Mouse (Mus musculus) cerebellum, postnatal 25 days (tissue): ENCODE measurements around the gene Krt36.

Source experiments
- DNase-seq, 2 experiments: peaks; one replicate each; pipeline ENCODE4 v3.0.0; 2021; ENCODE audit warnings: mixed read lengths in 2 of 2

Krt36 gene

GRCm38 (mm10) chr11:100087861-100088260, 17.6 kb downstream of the Krt36 start, which contains the start of gene Krt32:
Krt32 (minus strand) TSS chr11:100088226.
- no peak for DNase-seq

DNA sequence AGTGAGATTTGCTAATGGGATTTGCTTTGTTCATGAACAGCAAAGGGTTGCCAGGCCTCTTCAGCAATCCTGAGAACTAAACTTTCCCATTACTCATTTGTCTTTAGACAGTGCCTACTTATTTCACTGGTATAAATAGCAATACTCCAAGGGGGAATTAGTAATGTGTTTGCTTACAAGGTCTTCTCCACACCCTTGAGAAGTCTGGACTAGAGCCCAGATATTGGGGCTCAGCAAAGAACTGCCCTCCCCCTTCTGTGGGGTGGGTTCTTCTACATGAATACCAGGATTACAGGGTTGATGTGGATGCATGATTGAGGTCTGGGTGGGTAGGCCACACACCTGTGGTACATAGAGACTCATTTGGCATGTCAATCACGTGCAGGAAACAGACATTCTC, 31.6 kb downstream of the Krt36 start:
- no peak for DNase-seq

- DNase-seq, result no peak
These were observed 38.0 kb downstream of the Krt36 start for GRCm38 (mm10) chr11:100067293-100068036.

GRCm38 (mm10) chr11:100066236-100067010, 39.0 kb downstream of the Krt36 start:
- peak; percentile 15 to 35 for DNase-seq

DNA sequence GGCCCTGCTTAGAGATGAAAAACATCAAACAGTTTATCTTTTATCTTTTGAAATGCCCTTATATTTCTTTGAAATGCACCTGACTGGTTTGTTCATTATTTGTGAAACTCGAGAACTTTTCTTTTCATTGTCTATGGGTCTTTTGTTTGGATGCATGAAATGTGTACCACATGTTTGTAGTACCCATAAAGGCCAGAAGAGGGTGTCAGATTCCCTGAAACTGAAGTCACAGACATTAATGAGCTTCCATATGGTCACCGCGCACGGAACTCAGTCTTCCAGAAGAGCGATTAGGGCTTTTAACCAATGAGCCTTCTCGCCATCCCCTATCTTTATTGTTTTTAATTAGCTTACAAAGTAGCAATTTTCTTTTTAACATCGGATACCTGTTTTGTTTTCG, 46.6 kb downstream of the Krt36 start:
- DNase-seq, result no peak

DNA sequence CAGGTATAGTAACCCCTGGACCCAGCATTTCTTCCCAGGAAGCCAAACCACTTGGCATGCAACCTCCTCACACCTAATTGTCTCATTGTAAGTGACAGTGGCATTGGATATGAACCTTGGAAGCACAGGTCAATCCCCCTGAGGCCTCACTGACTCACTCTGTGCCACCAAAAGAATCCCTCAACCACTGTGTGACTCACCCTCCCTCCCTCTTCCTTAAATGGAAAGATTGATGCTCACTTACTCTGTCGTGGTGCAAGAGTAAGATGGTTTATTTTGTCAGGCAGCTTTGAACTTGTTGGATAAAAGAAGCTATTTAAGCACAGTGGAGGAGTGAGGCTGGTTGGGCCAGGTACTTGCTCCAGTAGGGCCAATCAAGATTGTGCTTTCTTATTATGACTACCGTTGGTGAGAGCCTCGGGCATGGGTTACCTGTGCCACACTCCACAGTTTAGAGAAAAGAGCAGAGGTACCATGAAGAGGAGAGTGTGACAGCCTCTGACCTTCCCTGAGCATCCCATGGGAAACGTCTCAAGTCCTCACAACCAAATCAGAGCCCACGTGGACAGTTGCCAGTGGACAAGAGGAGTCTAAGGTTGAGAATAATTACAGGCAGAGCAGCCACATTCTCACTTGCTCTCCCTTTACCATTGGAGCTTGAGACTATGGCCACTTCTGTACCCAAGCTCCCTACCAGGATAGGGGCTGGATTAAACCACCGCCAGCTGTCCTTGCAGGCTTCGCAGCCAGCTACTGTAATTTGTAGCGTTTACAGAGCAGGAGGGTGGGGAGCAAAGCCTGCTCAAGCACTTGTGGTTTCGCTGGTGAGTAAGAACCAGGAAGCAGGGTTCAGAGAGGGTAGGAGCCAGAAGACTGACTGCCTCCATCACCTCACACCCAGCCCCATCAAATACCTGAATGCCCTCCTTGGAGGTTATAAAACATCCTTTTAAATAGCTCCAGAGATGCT, 49.5 kb downstream of the Krt36 start:
- no peak for DNase-seq
